Mouse (Mus musculus) hindbrain, embryonic 10.5 days (tissue): ENCODE measurements around the gene Gm20521. TPM values are rescaled to one million over a fixed set of nuclear protein-coding genes. Genes with fewer than 3 reads are reported as not detected.
A peak's percentile ranks its signal among the peaks of the same experiment; 100 is the strongest.

ENCODE experiments used
- DNase-seq: peaks from one replicate; pipeline ENCODE4 v3.0.0-alpha.2; 2017; ENCODE audit warnings: low spot score
- H3K27ac ChIP-seq: fragments of 300-500 bp; sonication (generic); 2 replicates; pipeline ENCODE4 v1.5.1; 2016; ENCODE audit warnings: mild to moderate bottlenecking, moderate library complexity
- H3K27me3 ChIP-seq: fragments of 300-500 bp; sonication (generic); 2 replicates; pipeline ENCODE4 v1.6.1; 2016; ENCODE audit warnings: mild to moderate bottlenecking; ENCODE audit not compliant: poor library complexity, insufficient read depth, severe bottlenecking
- H3K36me3 ChIP-seq: fragments of 300-500 bp; sonication (generic); 2 replicates; pipeline ENCODE4 v1.6.1; 2016; ENCODE audit warnings: mild to moderate bottlenecking, moderate library complexity
- H3K4me1 ChIP-seq: fragments of 300-500 bp; sonication (generic); replicated peaks from 2 replicates; pipeline ENCODE4 v1.6.1; 2016; ENCODE audit warnings: mild to moderate bottlenecking
- H3K4me3 ChIP-seq: fragments of 300-500 bp; sonication (generic); 2 replicates; pipeline ENCODE4 v1.5.1; 2016; ENCODE audit warnings: mild to moderate bottlenecking, moderate library complexity
- H3K9me3 ChIP-seq: fragments of 300-500 bp; sonication (generic); 2 replicates; pipeline ENCODE4 v1.6.1; 2016; ENCODE audit warnings: mild to moderate bottlenecking, moderate library complexity
- WGBS: fragments of 180-500 bp; shearing (Covaris S2); methylation state at CpG from one replicate; pipeline ENCODE4 v1.1.7; 2016; 5-methylcytosine and 5-hydroxymethylcytosine counted together
- polyA plus RNA-seq: library from polyadenylated mRNA; unstranded; fragments of >200 nt; fragmentation: Nextera tagmentation; extraction: Ambion mirVana; gene quantifications from 2 replicates; pipeline ENCODE4 v1.2.1, GENCODE M21; 2016

Gene Gm20521
- polyA plus RNA-seq, 1 experiment from 2014 or later, result not detected

GRCm38 (mm10) chr14:54900383-54900782, 17.1 kb downstream of the Gm20521 start:
- no peak overlapping the region for H3K27ac ChIP-seq
- H3K9me3 ChIP-seq, result no peaks in the 10 kb centered on the region
- H3K4me1 ChIP-seq, result peaks cover 11% of the 10 kb centered on the region
- WGBS, result 0% methylated on average over 3 of the region's 3 CpGs
- peak; percentile 65 for DNase-seq
- no peaks in the 10 kb centered on the region for H3K27me3 ChIP-seq
- H3K4me3 ChIP-seq, result no peak overlapping the region
- peaks cover 55% of the 10 kb centered on the region for H3K36me3 ChIP-seq

DNA sequence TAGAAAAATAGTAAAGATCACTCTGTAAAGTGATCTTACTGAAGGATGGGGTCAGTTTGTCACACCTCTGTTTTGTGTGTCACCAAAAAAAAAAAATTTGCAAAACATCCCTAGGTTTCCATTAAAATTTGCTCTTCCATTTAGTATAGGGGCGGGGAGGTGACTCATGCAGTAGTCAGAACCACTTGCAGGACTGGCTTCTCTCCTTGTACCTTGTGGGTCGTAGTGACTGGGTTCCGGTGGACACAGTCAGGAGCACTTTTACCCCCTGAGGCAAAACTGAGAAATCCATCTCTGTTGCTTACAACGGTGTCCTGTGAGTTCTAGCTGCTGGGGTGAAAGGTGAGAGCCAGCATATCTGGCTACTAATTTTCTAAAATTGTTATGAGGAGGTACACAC, 20.4 kb downstream of the Gm20521 start:
- Histone ChIP-seq H3K9me3 (no peaks in the 10 kb centered on the region), H3K4me3 (no peak overlapping the region), H3K36me3 (peaks cover 52% of the 10 kb centered on the region), H3K27ac (no peak overlapping the region), H3K27me3 (no peaks in the 10 kb centered on the region), H3K4me1 (peaks cover 19% of the 10 kb centered on the region)
- 90% methylated on average over 4 of the region's 4 CpGs for WGBS
- no peak for DNase-seq

DNA sequence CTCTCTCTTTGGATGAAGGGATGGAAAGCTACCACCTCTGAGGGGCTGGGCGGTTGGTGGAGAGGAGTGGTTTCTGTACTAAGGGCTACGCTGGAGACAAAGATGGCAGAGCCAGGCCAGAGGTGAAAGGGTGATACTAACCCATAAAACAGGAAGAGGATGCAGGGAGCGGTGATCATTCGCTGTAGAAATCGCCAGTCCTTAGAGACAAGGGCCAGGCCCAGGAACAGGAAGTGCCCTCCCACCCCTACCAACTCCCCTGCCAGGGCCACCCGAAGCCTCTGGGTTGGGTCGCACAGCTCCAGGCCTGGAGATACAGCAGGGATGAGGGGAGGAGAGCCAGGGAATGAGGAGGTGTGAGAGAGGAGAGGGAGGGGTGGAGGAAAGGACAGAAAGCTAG, 25.4 kb downstream of the Gm20521 start:
- Histone ChIP-seq H3K4me1 (peaks cover 55% of the 10 kb centered on the region), H3K9me3 (no peaks in the 10 kb centered on the region), H3K27me3 (no peaks in the 10 kb centered on the region), H3K36me3 (peaks cover 65% of the 10 kb centered on the region), H3K27ac (no peak overlapping the region), H3K4me3 (no peak overlapping the region)
- 82% methylated on average over 7 of the region's 7 CpGs for WGBS
- no peak for DNase-seq

DNA sequence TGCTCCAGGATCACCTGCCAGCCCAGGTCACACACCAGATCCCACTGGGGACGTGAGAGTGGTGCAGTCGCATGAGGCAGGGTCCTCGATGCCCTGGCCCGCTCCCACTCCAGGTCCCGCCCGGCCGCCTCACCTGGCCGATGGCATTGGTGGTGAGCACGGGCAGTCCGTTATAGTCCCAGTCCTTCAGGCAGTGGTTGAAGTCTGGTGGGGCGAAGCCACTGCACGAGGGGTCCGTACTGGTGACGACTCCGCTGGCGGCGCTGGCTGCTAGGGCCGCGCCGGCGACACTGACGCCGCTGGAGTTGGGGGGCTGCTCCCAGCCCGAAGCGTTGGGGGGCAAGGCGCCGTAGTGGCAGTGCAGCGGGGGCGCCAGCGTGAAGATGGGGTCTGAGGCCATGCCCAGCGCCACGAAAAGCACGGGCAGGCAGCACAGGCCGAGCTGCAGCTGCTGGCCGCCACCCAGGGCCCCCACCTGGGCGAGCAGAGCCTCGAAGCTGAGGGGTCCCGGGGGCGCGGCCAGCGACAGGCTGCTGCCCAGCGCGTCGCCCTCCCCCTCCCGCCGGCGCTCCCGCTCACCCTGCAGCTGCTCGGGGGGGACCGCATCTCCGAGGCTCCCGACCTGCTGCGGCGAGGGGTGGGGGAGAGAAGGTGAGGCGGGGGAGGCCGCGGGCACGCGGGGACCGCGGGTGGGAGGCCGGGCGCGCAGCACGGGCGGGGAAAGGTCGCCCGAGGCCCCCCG, 29.0 kb downstream of the Gm20521 start:
- H3K4me3 ChIP-seq, result peak overlapping the region; percentile 98
- peaks cover 56% of the 10 kb centered on the region for H3K36me3 ChIP-seq
- peaks cover 52% of the 10 kb centered on the region for H3K4me1 ChIP-seq
- H3K9me3 ChIP-seq, result no peaks in the 10 kb centered on the region
- H3K27me3 ChIP-seq, result no peaks in the 10 kb centered on the region
- 3% methylated on average over 69 of the region's 69 CpGs for WGBS
- H3K27ac ChIP-seq, result peak overlapping the region; percentile 96
- DNase-seq, result peak; percentile 39

- 0% methylated on average over 28 of the region's 28 CpGs for WGBS
- H3K4me3 ChIP-seq, result peak within 1 kb of the TSS; percentile 98
- H3K9me3 ChIP-seq, result no peaks in the 10 kb centered on the region
- H3K27me3 ChIP-seq, result no peaks in the 10 kb centered on the region
- peaks cover 46% of the 10 kb centered on the region for H3K4me1 ChIP-seq
- peak within 1 kb of the TSS; percentile 96 for H3K27ac ChIP-seq
- peaks cover 56% of the 10 kb centered on the region for H3K36me3 ChIP-seq
- peak; percentile 84 for DNase-seq
Measured at GRCm38 (mm10) chr14:54912886-54913285, 29.6 kb downstream of the Gm20521 start, which contains the start of gene Slc22a17. Gene Slc22a17, minus strand, starts transcription at chr14:54913132.

DNA sequence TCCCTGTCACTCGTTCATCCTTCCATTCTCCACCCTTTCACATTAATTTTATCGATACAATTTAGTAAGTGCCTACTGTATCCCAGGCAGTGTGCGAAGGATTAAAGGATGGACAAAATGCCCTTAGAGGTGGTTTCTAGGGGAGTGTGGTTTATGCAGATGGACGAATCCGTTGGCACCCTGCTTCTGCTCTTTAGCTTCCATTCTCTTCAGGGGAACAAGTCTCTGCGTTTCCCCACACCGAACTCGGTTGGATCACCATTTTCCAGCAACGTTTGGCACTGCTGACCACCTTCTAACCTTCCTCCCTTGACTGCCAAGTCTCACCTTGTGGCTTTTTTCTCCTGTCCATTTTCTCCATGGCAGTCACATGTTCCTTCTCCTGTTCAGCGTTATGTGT, 30.1 kb downstream of the Gm20521 start:
- DNase-seq, result no peak
- WGBS, result 22% methylated on average over 10 of the region's 10 CpGs

DNA sequence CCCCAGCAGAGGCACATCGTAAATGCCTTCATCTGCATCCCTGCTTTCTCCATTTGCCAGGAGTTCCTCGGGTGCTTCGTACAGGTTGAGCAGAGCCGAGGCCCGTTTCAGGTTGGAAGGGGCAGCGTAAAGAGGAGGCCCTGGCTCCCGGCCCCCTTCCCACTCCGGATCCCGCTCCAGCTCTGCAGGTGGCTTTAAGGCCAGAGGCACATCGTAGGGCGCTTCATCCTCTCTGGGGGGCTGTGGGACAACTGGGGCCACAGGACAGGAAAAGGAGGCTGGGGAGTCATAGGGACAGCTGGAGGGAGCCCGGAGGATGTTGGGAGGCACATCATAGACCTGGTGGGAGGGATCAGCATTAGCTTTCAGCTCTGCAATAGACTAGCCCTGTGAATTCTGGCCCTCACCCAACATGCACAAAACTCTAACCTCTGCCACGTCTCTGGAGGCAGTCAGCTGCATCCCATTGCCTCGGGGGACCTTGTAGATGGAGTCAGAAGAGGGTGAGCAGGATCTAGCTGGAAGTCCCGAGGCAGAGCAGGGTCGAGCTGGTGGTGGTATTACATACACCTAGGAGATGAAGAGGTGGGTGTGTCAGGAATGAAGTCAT, 36.9 kb downstream of the Gm20521 start:
- Histone ChIP-seq H3K9me3 (peaks cover 21% of the 10 kb centered on the region), H3K36me3 (peaks cover 81% of the 10 kb centered on the region), H3K27me3 (no peaks in the 10 kb centered on the region), H3K27ac (0 out of 2 replicates have a peak overlapping the region, but pooled peaks have one; percentile 16), H3K4me3 (no peak overlapping the region), H3K4me1 (peaks cover 22% of the 10 kb centered on the region)
- DNase-seq, result no peak
- 94% methylated on average over 16 of the region's 16 CpGs for WGBS

More for the DNA sequence above, 30.1 kb downstream of the Gm20521 start:
- Histone ChIP-seq H3K27ac (peak overlapping the region; percentile 96), H3K4me3 (peak overlapping the region; percentile 98), H3K36me3 (peaks cover 56% of the 10 kb centered on the region), H3K4me1 (peaks cover 42% of the 10 kb centered on the region), H3K9me3 (no peaks in the 10 kb centered on the region), H3K27me3 (no peaks in the 10 kb centered on the region)

DNA sequence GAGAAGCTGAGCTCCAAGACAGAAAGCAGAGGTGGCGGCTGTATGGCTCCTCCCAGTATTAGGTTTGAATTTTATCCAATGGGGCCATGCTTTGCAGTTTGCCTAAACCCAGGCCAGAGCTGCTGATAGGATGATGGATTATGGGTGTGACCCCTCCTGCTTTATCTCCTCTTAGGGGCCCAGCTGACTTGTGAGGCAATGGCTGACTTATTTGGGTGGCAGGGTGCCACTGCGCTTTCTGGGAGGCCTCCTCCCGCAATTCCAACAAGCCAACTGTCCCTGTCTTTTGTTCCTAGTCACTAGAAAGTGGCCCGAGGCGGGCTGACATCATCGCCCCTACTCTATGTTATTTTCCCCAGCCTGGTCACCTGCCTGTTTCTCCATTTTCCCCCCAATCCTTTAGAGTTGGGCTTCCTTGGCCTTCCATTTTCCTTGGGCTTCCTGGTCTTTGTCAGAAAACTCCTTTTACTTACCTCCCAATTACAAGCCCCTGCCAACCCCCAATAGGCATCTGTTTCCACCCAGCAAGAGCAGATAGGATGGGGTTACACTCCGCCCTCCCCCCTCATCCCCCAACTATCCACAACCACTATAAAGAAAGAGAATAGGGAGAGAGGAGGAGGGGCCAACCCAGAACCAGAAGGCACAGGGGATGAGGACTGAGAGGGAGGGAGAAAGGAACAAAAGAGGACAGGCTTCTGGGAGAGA, 41.6 kb downstream of the Gm20521 start:
- Histone ChIP-seq H3K4me3 (peak overlapping the region; percentile 71), H3K36me3 (peaks cover 35% of the 10 kb centered on the region), H3K9me3 (peaks cover 21% of the 10 kb centered on the region), H3K27ac (peak overlapping the region; percentile 99), H3K4me1 (peaks cover 51% of the 10 kb centered on the region), H3K27me3 (peaks cover 8% of the 10 kb centered on the region)
- DNase-seq, result peak; percentile 73
- WGBS, result 7% methylated on average over 7 of the region's 7 CpGs

DNA sequence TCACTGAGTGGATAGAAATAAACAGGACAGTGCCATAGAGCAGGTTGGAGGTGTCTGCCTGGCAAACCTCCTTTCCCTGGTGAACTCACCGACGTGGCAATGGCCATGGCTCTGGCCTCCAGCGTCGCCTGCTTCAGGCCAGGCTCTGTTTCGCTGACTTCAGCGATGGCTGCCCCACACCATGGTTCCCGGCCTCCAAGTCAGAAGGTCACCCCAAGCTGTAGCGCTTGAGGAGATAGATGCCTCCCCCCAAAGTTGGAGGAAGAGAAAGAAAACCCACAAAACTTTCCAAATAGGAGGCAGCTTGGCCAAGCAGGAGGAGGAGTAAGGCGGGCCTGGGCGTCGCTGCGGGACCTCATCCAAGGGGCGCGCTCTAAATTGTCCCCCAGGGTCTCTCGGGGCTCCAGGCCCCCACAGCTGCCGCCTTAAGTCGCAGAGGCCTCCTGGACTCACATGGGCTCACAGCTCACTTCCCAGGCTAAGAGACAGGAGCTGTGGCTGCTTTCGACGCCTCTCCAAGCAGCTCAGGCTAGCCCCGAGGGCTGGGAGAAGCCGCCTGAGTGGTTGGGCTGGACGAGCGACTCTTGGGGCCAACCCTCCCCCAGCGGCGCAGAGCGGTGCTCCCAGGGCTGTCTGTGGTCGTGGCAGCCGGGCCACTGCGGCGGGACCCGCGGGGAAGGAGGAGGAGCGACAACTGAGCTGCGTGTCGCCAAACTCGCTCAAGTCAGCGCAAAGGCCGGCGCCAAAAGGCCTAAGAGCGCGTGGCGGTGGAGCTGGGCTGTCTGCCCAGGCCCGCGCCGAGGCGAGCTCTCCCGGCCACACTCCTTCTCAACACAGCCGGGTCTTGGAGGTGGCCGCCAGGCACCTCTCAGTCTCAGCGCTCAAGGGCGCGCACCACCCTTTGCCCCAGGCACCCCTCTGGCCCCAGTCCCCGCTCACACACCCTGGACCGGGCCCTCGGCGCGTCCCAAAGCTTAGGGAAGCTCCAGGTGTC, 42.4 kb downstream of the Gm20521 start, which contains the start of gene Efs:
TSS of gene Efs (minus strand) at position 778 of the 994 bp plus-strand sequence.
- under 1% methylated on average over 57 of the region's 57 CpGs for WGBS
- peaks cover 20% of the 10 kb centered on the region for H3K9me3 ChIP-seq
- peaks cover 8% of the 10 kb centered on the region for H3K27me3 ChIP-seq
- H3K4me1 ChIP-seq, result peaks cover 59% of the 10 kb centered on the region
- H3K27ac ChIP-seq, result peak within 1 kb of the TSS; percentile 99
- peaks cover 27% of the 10 kb centered on the region for H3K36me3 ChIP-seq
- peak within 1 kb of the TSS; percentile 71 for H3K4me3 ChIP-seq
- peak; percentile 81 for DNase-seq

DNA sequence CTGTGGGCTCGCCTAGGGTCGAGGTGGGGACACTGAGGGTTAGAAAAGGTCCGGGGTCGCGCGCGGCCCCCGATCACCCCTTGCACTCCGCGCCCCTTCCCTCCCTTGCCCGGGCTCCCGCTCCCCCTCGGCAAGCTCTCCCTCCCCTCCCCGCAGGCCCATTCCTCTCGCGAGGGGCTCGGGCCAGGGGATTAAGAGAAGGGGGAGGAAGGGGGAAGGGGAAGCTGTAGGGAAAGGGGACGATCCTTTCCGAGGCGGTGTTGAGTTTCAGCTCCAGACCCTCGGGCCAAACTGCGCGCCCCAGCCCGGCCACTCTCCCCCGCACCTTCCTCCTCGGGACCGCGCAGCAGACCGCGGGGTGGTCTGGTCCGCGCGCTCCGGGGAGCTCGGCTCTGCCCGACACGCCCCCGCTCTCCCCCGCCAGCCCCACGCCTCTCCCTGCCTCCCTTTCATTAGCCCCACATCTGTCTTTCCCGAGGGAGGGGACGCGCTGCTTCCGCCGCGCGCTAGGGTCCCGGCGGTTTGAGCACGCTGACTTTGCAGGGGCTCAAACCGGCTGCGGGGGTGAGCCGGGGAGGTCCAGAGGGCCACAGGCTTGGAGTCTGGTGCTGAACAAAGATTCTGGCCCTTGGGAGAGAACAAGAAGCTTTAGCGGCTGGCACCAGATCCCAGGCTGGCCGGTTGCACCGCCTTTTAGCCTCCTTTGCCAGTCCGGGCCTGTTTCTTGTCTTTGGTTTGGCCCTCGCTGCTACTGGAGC, 43.3 kb downstream of the Gm20521 start:
- Histone ChIP-seq H3K27ac (peak overlapping the region; percentile 99), H3K36me3 (peaks cover 18% of the 10 kb centered on the region), H3K4me1 (peaks cover 64% of the 10 kb centered on the region), H3K4me3 (peak overlapping the region; percentile 71), H3K27me3 (peaks cover 8% of the 10 kb centered on the region), H3K9me3 (peaks cover 11% of the 10 kb centered on the region)
- WGBS, result under 1% methylated on average over 54 of the region's 58 CpGs
- DNase-seq, result peak; percentile 88

GRCm38 (mm10) chr14:54927296-54927695, 44.1 kb downstream of the Gm20521 start:
- Histone ChIP-seq H3K27me3 (peaks cover 8% of the 10 kb centered on the region), H3K36me3 (peaks cover 10% of the 10 kb centered on the region), H3K27ac (peak overlapping the region; percentile 99), H3K4me3 (peak overlapping the region; percentile 71), H3K9me3 (peaks cover 3% of the 10 kb centered on the region; the same call in 1 of the 2 replicates), H3K4me1 (peaks cover 69% of the 10 kb centered on the region)
- 15% methylated on average over 7 of the region's 7 CpGs for WGBS
- no peak for DNase-seq
